In genomic region chr15:79661852-79662251, GRCm38 (mm10) we compare ENCODE assay signal across 8 mouse cellular contexts. TPM values are rescaled to one million over a fixed set of nuclear protein-coding genes. Genes with fewer than 3 reads are reported as not detected.
DNase-seq lines count a peak whose midpoint lies in the region; ATAC-seq and TF ChIP-seq lines count a peak whose summit lies in the region.
"Had no signal": no experiment of that assay in that cellular context is flagged by ENCODE, and none has a peak within 500 bp of the region (broad histone marks: within the 10 kb centered on the region; RNA-seq: fewer than 3 reads in every experiment).

No protein-coding gene starts in this region.

- no peak overlapping the region for H3K4me3 ChIP-seq in bone marrow macrophage, adult 2 months (ENCODE audit: insufficient read depth, low read length)
- H3K4me3 ChIP-seq: liver, embryonic 15.5 days had no signal

- intact Hi-C loops in left cerebral cortex, postnatal 10 days (cut with DNase I) = no loop called here

- peak; percentile 44 for DNase-seq in kidney, adult 18-20 months
- no peak for DNase-seq in kidney, postnatal 14 days
- peak; percentile 86 for DNase-seq in ES-CJ7 (ENCODE audit: low read depth, low spot score)
- DNase-seq in left cerebral cortex, postnatal 10 days (ENCODE audit: extremely low spot score in 1 of 2, low spot score in 2 of 2) = no peak
- no peak for DNase-seq in adrenal gland, adult 8-10 months

- peaks cover 4% of the 10 kb centered on the region; the same call in 1 of the 2 replicates for H3K4me1 ChIP-seq in bone marrow macrophage, adult 2 months (ENCODE audit: control insufficient read depth, insufficient read depth, low read length)

- peak; percentile 45 for TF ChIP-seq CTCF in bone marrow macrophage, adult 2 months (IDR thresholded peaks at IDR 0.05; ENCODE audit: low read depth, low read length)

- peak; percentile 42; the same call in 1 of the 2 replicates for ATAC-seq in megakaryocyte progenitor cell, adult 5-6 weeks (replicated peaks; ENCODE audit: poor library complexity)

- no peak for TF ChIP-seq POLR2A in bone marrow macrophage, adult 2 months (IDR thresholded peaks at IDR 0.05; ENCODE audit: borderline replicate concordance, low read depth, low read length)

- no peak overlapping the region for H3K27ac ChIP-seq in bone marrow macrophage, adult 2 months (ENCODE audit: insufficient read depth, low read depth, low read length)
- H3K27ac ChIP-seq: liver, embryonic 15.5 days had no signal

RNA-seq across cellular contexts. Expression of gene Cby1, which starts 2.9 kb away (rescaled TPM):
- 12.5 and 14.7 TPM in 2 replicates for polyA plus RNA-seq in bone marrow macrophage, adult 2 months (2012; ENCODE audit: insufficient read depth, insufficient read length, missing spikeins)
- 13.8 and 19.0 TPM in 2 replicates for total RNA-seq in megakaryocyte progenitor cell, adult 5-6 weeks (2015)
- total RNA-seq in megakaryocyte progenitor cell, adult 5-6 weeks (2017) = 47.9 and 65.2 TPM in 2 replicates
- total RNA-seq in left cerebral cortex, postnatal 10 days (2021) = 10 to 100 TPM; 54.5 to 61.0 TPM
- total RNA-seq in adrenal gland, adult 8-10 months (2022) = 10 to 100 TPM; 21.7 to 31.1 (median 24.9) TPM

RNA-seq across cellular contexts. Expression of gene Fam227a, which starts 3.1 kb away (rescaled TPM):
- polyA plus RNA-seq in bone marrow macrophage, adult 2 months (2012; ENCODE audit: insufficient read depth, insufficient read length, missing spikeins) = 2.2 and 2.6 TPM in 2 replicates
- total RNA-seq in megakaryocyte progenitor cell, adult 5-6 weeks (2015) = 0.61 and 1.5 TPM in 2 replicates
- total RNA-seq in megakaryocyte progenitor cell, adult 5-6 weeks (2017) = 0.92 and 1.4 TPM in 2 replicates
- total RNA-seq in left cerebral cortex, postnatal 10 days (2021) = 10 to 100 TPM; 10.4 to 10.6 TPM
- 1 to 10 TPM; 2.8 to 6.2 (median 4.4) TPM for total RNA-seq in adrenal gland, adult 8-10 months (2022)

RNA-seq across cellular contexts. Expression of gene Tomm22, which starts 8.8 kb away (rescaled TPM):
- polyA plus RNA-seq in bone marrow macrophage, adult 2 months (2012; ENCODE audit: insufficient read depth, insufficient read length, missing spikeins) = 129 and 135 TPM in 2 replicates
- 197 and 207 TPM in 2 replicates for total RNA-seq in megakaryocyte progenitor cell, adult 5-6 weeks (2015)
- 85.1 and 112 TPM in 2 replicates for total RNA-seq in megakaryocyte progenitor cell, adult 5-6 weeks (2017)
- total RNA-seq in left cerebral cortex, postnatal 10 days (2021) = 100 to 1,000 TPM; 108 to 112 TPM
- 100 to 1,000 TPM in 2 of 4 experiments, 10 to 100 TPM in 2; 95.5 to 120 (median 105) TPM for total RNA-seq in adrenal gland, adult 8-10 months (2022)

RNA-seq across cellular contexts. Expression of gene Josd1, which starts 25.9 kb away (rescaled TPM):
- 20.2 and 21.0 TPM in 2 replicates for polyA plus RNA-seq in bone marrow macrophage, adult 2 months (2012; ENCODE audit: insufficient read depth, insufficient read length, missing spikeins)
- 16.0 and 18.9 TPM in 2 replicates for total RNA-seq in megakaryocyte progenitor cell, adult 5-6 weeks (2015)
- 25.1 and 26.2 TPM in 2 replicates for total RNA-seq in megakaryocyte progenitor cell, adult 5-6 weeks (2017)
- total RNA-seq in left cerebral cortex, postnatal 10 days (2021) = 10 to 100 TPM; 43.7 to 46.1 TPM
- total RNA-seq in adrenal gland, adult 8-10 months (2022) = 10 to 100 TPM; 22.8 to 30.3 (median 25.0) TPM

RNA-seq across cellular contexts. Expression of gene Gtpbp1, which starts 28.8 kb away (rescaled TPM):
- 27.1 and 32.7 TPM in 2 replicates for polyA plus RNA-seq in bone marrow macrophage, adult 2 months (2012; ENCODE audit: insufficient read depth, insufficient read length, missing spikeins)
- total RNA-seq in megakaryocyte progenitor cell, adult 5-6 weeks (2015) = 31.0 and 34.5 TPM in 2 replicates
- 48.2 and 58.6 TPM in 2 replicates for total RNA-seq in megakaryocyte progenitor cell, adult 5-6 weeks (2017)
- total RNA-seq in left cerebral cortex, postnatal 10 days (2021) = 10 to 100 TPM; 44.9 to 48.5 TPM
- total RNA-seq in adrenal gland, adult 8-10 months (2022) = 10 to 100 TPM; 27.2 to 43.1 (median 32.1) TPM

Comparison
In these comparisons a context has a peak if more than half of its experiments do, and no peak if none do; other contexts are left out.
1. DNase-seq: peak in kidney, adult 18-20 months (single experiment) and ES-CJ7 (single experiment); none in kidney, postnatal 14 days (single experiment), left cerebral cortex, postnatal 10 days (0 of 2) and adrenal gland, adult 8-10 months (single experiment).